Mouse (Mus musculus) heart, embryonic 13.5 days (tissue): Measurements from ENCODE around the gene Srpr. TPM values are rescaled to one million over a fixed set of nuclear protein-coding genes. Genes with fewer than 3 reads are reported as not detected.

Source experiments
- ATAC-seq: fragments of 200-750 bp; cut with Nextera tagmentation; 2 replicates; pipeline ENCODE4 v1.8.0; 2017; ENCODE audit warnings: moderate TSS enrichment; ENCODE audit not compliant: insufficient number of reproducible peaks, low FRiP score, low TSS enrichment; ENCODE audit errors: extremely low read depth
- H3K27ac ChIP-seq: fragments of 300-500 bp; sonication (generic); replicated peaks from 2 replicates; pipeline ENCODE4 v1.5.1; 2015; ENCODE audit warnings: moderate library complexity, mild to moderate bottlenecking, inconsistent platforms
- H3K27me3 ChIP-seq: fragments of 300-500 bp; sonication (generic); replicated peaks from 2 replicates; pipeline ENCODE4 v1.6.1; 2015; ENCODE audit warnings: mild to moderate bottlenecking, inconsistent platforms
- H3K36me3 ChIP-seq: fragments of 300-500 bp; sonication (generic); 2 replicates; pipeline ENCODE4 v1.6.1; 2015; ENCODE audit warnings: mild to moderate bottlenecking, inconsistent platforms
- H3K4me1 ChIP-seq: fragments of 300-500 bp; sonication (generic); 2 replicates; pipeline ENCODE4 v1.6.1; 2015; ENCODE audit warnings: inconsistent platforms
- H3K4me2 ChIP-seq: fragments of 300-500 bp; sonication (generic); 2 replicates; pipeline ENCODE4 v1.6.1; 2015; ENCODE audit warnings: inconsistent platforms, mild to moderate bottlenecking, moderate library complexity
- H3K4me3 ChIP-seq: fragments of 300-500 bp; sonication (generic); 2 replicates; pipeline ENCODE4 v1.5.1; 2015; ENCODE audit warnings: moderate library complexity, mild to moderate bottlenecking, inconsistent platforms
- H3K9ac ChIP-seq: fragments of 300-500 bp; sonication (generic); 2 replicates; pipeline ENCODE4 v1.6.1; 2015; ENCODE audit warnings: inconsistent platforms, mild to moderate bottlenecking, moderate library complexity
- H3K9me3 ChIP-seq: fragments of 300-500 bp; sonication (generic); 2 replicates; pipeline ENCODE4 v1.6.1; 2016; ENCODE audit warnings: inconsistent platforms
- WGBS: fragments of 180-500 bp; shearing (Covaris S2); methylation state at CpG from one replicate; pipeline ENCODE4 v1.1.7; 2015; ENCODE audit warnings: mixed read lengths; 5-methylcytosine and 5-hydroxymethylcytosine counted together
- polyA plus RNA-seq: library from polyadenylated mRNA; unstranded; fragments of >200 nt; fragmentation: Nextera tagmentation; extraction: Ambion mirVana; gene quantifications from 2 replicates; pipeline ENCODE4 v1.2.1, GENCODE M21; 2015

The Srpr gene
- polyA plus RNA-seq, 1 experiment from 2014 or later = 88.8 TPM

- no peak overlapping the region for H3K4me2 ChIP-seq
- H3K27me3 ChIP-seq = no peaks in the 10 kb centered on the region
- H3K4me3 ChIP-seq = no peak overlapping the region
- H3K36me3 ChIP-seq = peaks cover 74% of the 10 kb centered on the region
- no peaks in the 10 kb centered on the region for H3K9me3 ChIP-seq
- no peak overlapping the region for H3K27ac ChIP-seq
- no peak for ATAC-seq
- H3K4me1 ChIP-seq = no peaks in the 10 kb centered on the region
- H3K9ac ChIP-seq = no peak overlapping the region
- WGBS = 91% methylated on average over 3 of the region's 3 CpGs
Observed at GRCm38 (mm10) chr9:35223466-35223865, 23.5 kb downstream of the Srpr start.

GRCm38 (mm10) chr9:35228671-35229070, 28.7 kb downstream of the Srpr start:
- Histone ChIP-seq H3K9ac (no peak overlapping the region), H3K27me3 (no peaks in the 10 kb centered on the region), H3K9me3 (no peaks in the 10 kb centered on the region), H3K4me2 (no peak overlapping the region), H3K36me3 (peaks cover 60% of the 10 kb centered on the region), H3K4me1 (no peaks in the 10 kb centered on the region), H3K27ac (no peak overlapping the region), H3K4me3 (no peak overlapping the region)
- no peak for ATAC-seq
- WGBS = 90% methylated on average over 3 of the region's 3 CpGs

GRCm38 (mm10) chr9:35235996-35236395, 36.0 kb downstream of the Srpr start:
- Histone ChIP-seq H3K9ac (no peak overlapping the region), H3K27me3 (no peaks in the 10 kb centered on the region), H3K4me3 (no peak overlapping the region), H3K4me1 (peaks cover 13% of the 10 kb centered on the region), H3K27ac (no peak overlapping the region), H3K36me3 (peaks cover 43% of the 10 kb centered on the region), H3K9me3 (no peaks in the 10 kb centered on the region), H3K4me2 (no peak overlapping the region)
- no peak for ATAC-seq
- 52% methylated on average over 3 of the region's 3 CpGs for WGBS

GRCm38 (mm10) chr9:35238371-35238770, 38.4 kb downstream of the Srpr start:
- no peak overlapping the region for H3K4me3 ChIP-seq
- H3K4me1 ChIP-seq = peaks cover 13% of the 10 kb centered on the region
- no peaks in the 10 kb centered on the region for H3K9me3 ChIP-seq
- 85% methylated on average over 1 of the region's 1 CpGs for WGBS
- H3K4me2 ChIP-seq = no peak overlapping the region
- no peaks in the 10 kb centered on the region for H3K27me3 ChIP-seq
- peaks cover 22% of the 10 kb centered on the region for H3K36me3 ChIP-seq
- no peak overlapping the region for H3K9ac ChIP-seq
- no peak for ATAC-seq
- H3K27ac ChIP-seq = 0 out of 2 replicates have a peak overlapping the region, but pooled peaks have one; percentile 32

- Histone ChIP-seq H3K9me3 (no peaks in the 10 kb centered on the region), H3K4me2 (no peak overlapping the region), H3K9ac (no peak overlapping the region), H3K36me3 (peaks cover 15% of the 10 kb centered on the region), H3K27ac (peak overlapping the region; percentile 32; the same call in 1 of the 2 replicates), H3K4me3 (no peak overlapping the region), H3K4me1 (peaks cover 13% of the 10 kb centered on the region), H3K27me3 (no peaks in the 10 kb centered on the region)
- WGBS = 46% methylated on average over 6 of the region's 6 CpGs
- no peak; the same call in 1 of the 2 replicates for ATAC-seq
Observed at GRCm38 (mm10) chr9:35238915-35239571, 39.1 kb downstream of the Srpr start.

GRCm38 (mm10) chr9:35239734-35240133, 39.8 kb downstream of the Srpr start:
- WGBS = 55% methylated on average over 1 of the region's 1 CpGs
- H3K36me3 ChIP-seq = peaks cover 8% of the 10 kb centered on the region; the same call in 1 of the 2 replicates
- no peak overlapping the region for H3K4me2 ChIP-seq
- H3K27ac ChIP-seq = peak overlapping the region; percentile 32; the same call in 1 of the 2 replicates
- no peak overlapping the region for H3K4me3 ChIP-seq
- H3K9me3 ChIP-seq = no peaks in the 10 kb centered on the region
- ATAC-seq = no peak
- H3K27me3 ChIP-seq = no peaks in the 10 kb centered on the region
- H3K4me1 ChIP-seq = peaks cover 13% of the 10 kb centered on the region
- H3K9ac ChIP-seq = no peak overlapping the region

GRCm38 (mm10) chr9:35247405-35247804, 47.4 kb downstream of the Srpr start:
- no peaks in the 10 kb centered on the region for H3K9me3 ChIP-seq
- WGBS = 83% methylated on average over 2 of the region's 2 CpGs
- no peak for ATAC-seq

GRCm38 (mm10) chr9:35249476-35249875, 49.5 kb downstream of the Srpr start:
- Histone ChIP-seq H3K27ac (no peak overlapping the region), H3K9ac (no peak overlapping the region), H3K36me3 (no peaks in the 10 kb centered on the region), H3K4me1 (peaks cover 15% of the 10 kb centered on the region), H3K27me3 (no peaks in the 10 kb centered on the region), H3K4me3 (no peak overlapping the region), H3K4me2 (no peak overlapping the region), H3K9me3 (no peaks in the 10 kb centered on the region)
- ATAC-seq = no peak

More at GRCm38 (mm10) chr9:35247405-35247804, 47.4 kb downstream of the Srpr start:
- H3K36me3 ChIP-seq = no peaks in the 10 kb centered on the region
- H3K27ac ChIP-seq = no peak overlapping the region
- no peak overlapping the region for H3K4me2 ChIP-seq
- H3K9ac ChIP-seq = no peak overlapping the region
- no peaks in the 10 kb centered on the region for H3K27me3 ChIP-seq
- peaks cover 15% of the 10 kb centered on the region for H3K4me1 ChIP-seq
- H3K4me3 ChIP-seq = no peak overlapping the region

GRCm38 (mm10) chr9:35257365-35257764, 57.4 kb downstream of the Srpr start:
- no peak overlapping the region for H3K9ac ChIP-seq
- WGBS = 60% methylated on average over 7 of the region's 7 CpGs
- no peaks in the 10 kb centered on the region for H3K27me3 ChIP-seq
- no peak overlapping the region for H3K4me2 ChIP-seq
- no peak for ATAC-seq
- no peak overlapping the region for H3K4me3 ChIP-seq
- H3K9me3 ChIP-seq = no peaks in the 10 kb centered on the region
- H3K4me1 ChIP-seq = peaks cover 6% of the 10 kb centered on the region; the same call in 1 of the 2 replicates
- no peak overlapping the region for H3K27ac ChIP-seq
- H3K36me3 ChIP-seq = 0 out of 2 replicates have a peak, but pooled peaks cover 5% of the 10 kb centered on the region

GRCm38 (mm10) chr9:35262418-35262817, 62.4 kb downstream of the Srpr start:
- no peak overlapping the region for H3K4me3 ChIP-seq
- H3K27ac ChIP-seq = no peak overlapping the region
- no peaks in the 10 kb centered on the region for H3K9me3 ChIP-seq
- no peaks in the 10 kb centered on the region for H3K27me3 ChIP-seq
- no peak overlapping the region for H3K4me2 ChIP-seq
- ATAC-seq = no peak
- WGBS = 66% methylated on average over 4 of the region's 4 CpGs
- 0 out of 2 replicates have a peak, but pooled peaks cover 3% of the 10 kb centered on the region for H3K36me3 ChIP-seq
- no peak overlapping the region for H3K9ac ChIP-seq
- peaks cover 23% of the 10 kb centered on the region for H3K4me1 ChIP-seq

- Histone ChIP-seq H3K4me1 (peaks cover 22% of the 10 kb centered on the region), H3K27me3 (no peaks in the 10 kb centered on the region), H3K4me3 (no peak overlapping the region), H3K9ac (no peak overlapping the region), H3K9me3 (no peaks in the 10 kb centered on the region), H3K4me2 (no peak overlapping the region), H3K27ac (no peak overlapping the region), H3K36me3 (0 out of 2 replicates have a peak, but pooled peaks cover 3% of the 10 kb centered on the region)
- ATAC-seq = no peak
- WGBS = 73% methylated on average over 2 of the region's 2 CpGs
Observed at GRCm38 (mm10) chr9:35263431-35263830, 63.5 kb downstream of the Srpr start.

- Histone ChIP-seq H3K4me1 (peaks cover 27% of the 10 kb centered on the region), H3K9ac (no peak overlapping the region), H3K4me2 (no peak overlapping the region), H3K4me3 (no peak overlapping the region), H3K27ac (no peak overlapping the region), H3K27me3 (no peaks in the 10 kb centered on the region), H3K36me3 (peaks cover 5% of the 10 kb centered on the region), H3K9me3 (no peaks in the 10 kb centered on the region)
- 61% methylated on average over 3 of the region's 3 CpGs for WGBS
- no peak for ATAC-seq
Observed at GRCm38 (mm10) chr9:35264509-35264908, 64.5 kb downstream of the Srpr start.
